Mouse (Mus musculus) brain, embryonic 18.5 days (tissue): ENCODE results near the gene Pdzd2.

Experiments used
- DNase-seq: peaks from one replicate; pipeline ENCODE4 v3.0.0-alpha.2; 2012; ENCODE audit warnings: low read depth, low spot score

Pdzd2 gene

DNA sequence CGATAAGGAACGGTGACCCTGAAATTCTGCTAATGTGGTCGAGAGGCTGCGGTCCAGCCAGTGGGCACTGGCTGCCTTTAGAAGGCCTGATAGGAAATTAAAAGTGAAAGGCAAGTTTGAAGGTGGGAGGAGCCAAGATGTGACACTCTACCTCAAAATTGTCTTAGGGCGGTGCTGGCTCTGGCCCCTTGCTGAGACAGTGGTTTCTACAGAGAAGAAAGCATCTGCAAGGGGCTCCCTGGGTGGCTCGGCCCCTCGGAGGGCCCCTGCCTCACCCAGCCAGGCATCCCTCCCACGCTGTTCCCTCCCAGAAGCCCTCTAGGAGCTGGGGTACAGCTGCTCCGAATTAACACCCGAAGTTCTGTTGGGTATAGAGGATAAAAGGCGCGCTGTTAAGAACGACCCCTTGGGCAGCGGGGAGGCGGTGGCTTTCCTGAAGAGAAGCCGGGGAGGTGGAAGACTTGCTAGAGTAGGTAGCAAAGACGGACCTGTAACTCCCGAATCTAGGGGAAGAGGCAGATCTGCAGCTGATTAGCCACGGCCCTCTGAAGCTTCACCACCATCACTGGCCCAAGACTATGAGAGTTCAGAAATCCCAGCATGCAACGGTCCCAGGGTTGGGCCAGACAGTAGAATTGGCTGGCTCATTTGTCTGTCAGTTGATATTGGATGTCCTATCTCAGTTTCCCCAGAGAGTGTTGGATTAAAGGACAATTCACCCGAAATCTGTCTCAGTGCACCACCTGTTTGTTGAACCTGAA, 71.8 kb downstream of the Pdzd2 start:
- DNase-seq, result no peak

DNA sequence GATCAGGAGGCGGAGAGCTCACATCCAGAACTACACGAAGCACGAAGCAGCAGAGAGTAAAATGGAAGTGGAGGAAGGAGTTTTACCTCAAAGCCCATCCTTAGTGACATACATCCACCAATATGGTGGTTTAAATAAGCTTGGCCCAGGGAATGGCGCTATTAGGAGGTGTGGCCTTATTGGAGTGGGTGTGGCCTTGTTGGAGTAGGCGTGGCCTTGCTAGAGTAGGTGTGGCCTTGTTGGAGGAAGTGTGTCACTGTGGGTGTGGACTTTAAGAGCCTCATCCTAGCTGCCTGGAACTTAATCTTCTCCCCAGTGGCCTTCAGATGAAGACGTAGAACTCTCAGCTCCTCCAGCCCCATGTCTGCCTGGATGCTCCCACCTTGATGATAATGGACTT, 73.8 kb downstream of the Pdzd2 start:
- no peak for DNase-seq

DNA sequence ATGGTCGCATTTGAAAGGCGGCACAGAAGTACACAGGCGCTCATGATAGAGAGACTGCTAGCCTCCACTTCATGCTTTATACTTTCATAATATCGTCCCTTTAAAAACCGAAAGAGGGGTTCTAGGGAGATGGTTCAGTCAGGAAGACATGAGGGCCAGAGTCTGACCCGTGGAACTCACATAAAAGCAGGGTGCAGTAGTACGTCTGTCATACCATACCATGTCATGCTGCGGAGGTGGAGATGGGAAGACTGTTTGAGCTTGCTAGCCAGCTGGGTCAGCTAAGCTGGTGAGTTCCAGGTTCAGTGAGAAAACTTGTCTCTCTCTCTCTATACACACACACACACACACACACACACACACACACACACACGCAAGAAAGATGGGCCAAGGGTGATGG, 76.4 kb downstream of the Pdzd2 start:
- DNase-seq, result no peak

DNA sequence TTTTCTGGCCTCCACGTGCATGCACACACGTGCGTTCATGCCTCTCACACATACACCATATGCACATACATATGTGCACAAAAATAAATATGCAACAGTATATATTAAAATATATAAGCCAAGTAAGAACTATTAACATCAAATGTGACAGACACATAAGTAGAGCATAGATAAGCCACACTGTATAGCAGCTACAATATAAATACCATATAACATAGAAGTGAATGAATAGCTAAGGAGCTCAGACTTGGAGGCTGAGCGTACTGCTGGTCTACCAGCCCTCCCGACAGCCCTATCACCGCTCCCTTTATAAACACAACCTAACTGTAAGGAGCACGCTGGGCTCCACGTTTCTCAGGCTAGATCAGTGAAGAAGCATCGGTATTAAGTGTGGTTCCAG, 79.4 kb downstream of the Pdzd2 start:
- no peak for DNase-seq

DNA sequence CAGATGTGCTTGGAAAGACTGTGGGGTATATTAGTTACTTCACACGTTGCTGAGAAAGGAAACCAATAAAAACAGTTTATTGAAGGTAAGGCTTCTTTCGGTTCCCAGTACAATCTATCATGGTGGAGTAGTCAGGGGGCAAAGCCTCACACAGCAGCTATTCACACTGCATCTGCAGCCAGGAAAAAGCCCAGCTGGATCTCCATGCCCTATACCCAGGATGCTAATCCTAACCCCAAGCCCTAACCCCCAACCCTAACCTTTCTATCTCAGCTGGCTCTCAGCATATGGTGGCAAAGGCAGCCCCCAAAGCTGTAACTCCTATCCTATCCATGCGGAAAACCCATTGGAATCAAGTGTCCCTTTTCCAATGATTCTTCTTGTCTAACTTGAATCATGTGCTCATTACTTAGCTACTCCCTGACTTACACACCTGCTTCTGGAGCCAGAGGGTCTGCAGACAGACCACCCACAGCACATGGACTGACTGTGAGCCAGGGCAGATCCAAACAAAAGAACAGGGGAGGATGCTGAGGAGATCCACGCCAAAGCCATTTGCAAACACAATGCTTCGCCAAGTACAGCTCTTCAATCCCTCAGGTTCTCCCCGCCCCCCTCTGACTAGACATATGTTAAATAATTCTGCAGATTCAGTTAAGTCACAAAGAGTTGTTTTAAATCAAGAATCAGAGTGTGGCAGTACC, 83.6 kb downstream of the Pdzd2 start:
- no peak for DNase-seq

DNA sequence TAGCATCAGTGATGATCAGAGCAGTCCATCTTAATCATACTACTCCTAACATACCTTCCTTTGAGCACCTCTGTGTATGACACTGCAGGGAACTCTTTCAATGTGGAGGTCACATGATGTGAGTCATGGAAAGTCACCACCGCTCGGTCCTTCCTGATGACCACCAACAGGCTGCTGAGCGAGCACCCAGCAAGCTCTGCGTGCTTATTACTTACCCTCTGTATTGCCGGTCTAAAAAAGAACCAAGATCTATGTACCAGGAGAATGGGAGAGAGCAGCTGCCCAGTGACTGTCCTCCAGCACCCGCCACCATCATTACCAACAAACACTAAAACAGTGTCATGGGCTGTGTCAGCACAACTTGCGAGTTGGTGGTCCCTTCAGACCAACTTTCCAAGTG, 84.4 kb downstream of the Pdzd2 start:
- no peak for DNase-seq

DNA sequence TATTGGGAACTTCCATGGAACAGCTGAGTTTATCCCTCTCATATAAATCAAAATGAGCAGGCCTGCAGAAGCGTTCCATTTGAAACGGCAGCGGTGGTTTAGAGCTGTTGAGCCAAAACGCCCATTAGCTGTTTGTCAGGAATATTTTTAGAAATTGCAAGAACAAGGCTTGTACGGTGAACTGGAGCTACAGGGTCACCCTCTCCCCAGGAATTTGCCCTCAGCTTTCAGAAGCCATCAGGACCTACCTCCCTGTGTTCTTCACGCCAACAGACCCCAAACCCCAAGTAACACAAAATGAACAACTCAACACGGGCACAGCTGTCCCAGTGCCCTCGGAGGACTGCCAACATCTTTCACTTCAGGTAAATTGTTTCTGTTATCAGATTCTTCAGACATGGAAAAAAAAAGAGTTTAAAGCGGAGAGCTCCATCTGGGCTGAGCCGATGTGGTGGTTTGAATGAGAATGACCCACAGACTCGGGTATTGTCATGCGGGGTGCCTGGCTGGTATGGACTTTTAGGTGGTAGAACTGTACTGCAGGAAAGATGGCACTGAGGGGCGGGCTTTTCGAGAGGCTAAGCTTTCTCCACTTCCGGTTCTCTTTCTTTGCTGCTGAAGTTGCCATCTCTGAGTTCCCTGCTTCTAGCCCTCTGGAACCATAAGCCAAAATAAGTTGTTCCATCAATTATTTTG, 87.2 kb downstream of the Pdzd2 start:
- no peak for DNase-seq

DNA sequence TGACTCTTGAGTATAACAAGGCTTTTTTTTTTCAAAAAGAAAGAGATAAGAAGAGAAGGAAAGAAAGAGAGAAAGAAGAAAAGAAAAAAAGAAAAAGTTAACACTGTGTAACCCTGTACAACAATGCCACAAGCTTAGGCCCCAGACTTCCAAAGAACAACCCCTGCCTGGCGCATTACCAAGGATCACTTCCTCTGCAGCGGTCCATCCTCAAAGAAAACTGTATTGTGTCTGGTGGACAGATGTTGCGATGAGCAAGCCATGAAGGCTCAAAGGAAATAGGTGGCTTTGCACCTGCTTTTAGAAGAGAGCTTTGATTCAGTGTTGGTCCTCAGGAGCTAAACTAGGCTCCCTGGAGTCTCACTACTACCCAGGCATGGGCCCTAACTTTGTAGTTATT, 89.5 kb downstream of the Pdzd2 start:
- DNase-seq, result no peak

DNA sequence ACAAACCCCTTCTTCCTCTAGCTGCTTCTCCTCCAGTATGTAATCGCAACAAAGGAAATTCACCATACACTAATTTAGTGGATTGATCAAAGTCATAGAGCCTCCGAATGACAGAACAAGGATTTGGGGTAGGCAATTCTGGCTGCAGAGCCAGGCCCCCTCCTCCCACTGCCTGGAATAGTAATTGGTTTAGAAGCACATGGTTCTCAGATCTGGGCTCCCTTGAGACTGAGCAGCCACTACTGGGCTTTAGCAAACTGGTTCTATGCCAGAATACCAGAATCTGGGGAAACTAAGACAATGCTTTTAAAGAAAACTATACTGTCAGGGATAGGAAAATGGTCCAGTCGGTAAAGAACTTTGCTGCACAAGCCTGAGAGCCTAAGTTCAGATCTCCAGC, 90.0 kb downstream of the Pdzd2 start:
- no peak for DNase-seq

DNA sequence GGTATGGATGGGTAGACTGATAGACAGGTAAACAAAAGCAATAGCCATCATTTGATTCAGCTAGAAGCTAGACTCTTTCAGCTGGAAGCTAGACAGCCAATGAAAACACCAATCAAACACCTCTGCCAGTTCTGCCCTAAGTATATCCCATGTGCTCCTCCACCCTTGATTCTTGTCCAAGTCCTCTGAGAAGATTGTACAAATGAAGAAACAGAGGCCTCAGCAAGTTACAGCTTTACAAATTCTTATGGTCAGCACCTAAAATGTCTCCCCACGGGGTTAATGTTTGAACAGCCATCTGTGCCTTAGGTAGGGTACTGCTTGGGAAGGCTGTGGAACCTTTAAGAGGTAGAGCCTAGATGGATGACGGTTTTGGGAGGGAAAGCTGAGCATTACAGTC, 90.6 kb downstream of the Pdzd2 start:
- no peak for DNase-seq

DNA sequence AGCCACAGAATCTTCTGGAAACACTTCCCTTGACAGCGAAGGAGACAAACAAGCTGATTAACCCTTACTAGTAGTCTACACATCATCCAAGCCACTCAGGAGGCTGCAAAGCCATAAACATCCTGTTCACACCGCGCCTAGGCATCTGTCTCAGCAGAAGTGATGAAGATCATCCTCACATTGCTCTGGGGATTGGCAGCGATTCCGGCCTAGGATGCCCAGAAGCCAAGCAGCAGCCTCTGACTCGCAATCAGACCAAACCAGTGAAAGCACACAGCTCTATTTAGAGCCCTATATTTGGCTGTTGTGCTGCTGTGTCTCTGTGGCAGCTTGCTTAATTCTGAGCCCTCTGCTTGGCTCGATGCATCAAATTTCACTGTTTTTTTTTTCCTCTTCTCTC, 99.0 kb downstream of the Pdzd2 start:
- peak; percentile 20 for DNase-seq

DNA sequence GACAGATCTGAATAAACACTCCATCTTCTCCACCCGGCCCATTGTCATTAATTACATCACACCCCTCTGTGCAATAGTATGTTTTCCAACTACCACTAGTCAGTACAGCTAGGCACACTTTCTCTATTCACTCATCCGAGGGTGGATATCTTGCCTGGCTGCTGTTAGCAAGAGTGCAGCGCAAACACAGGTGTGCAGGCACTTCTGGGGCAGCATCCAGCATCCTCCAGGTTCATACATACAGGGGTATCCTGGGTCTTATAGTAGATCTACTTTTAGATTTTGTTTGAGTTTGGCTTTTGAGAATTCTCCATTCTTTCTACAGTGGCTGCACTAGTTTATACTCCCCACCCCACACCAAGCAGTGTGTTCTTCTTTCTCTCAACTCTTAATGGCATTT, 99.9 kb downstream of the Pdzd2 start:
- no peak for DNase-seq

DNA sequence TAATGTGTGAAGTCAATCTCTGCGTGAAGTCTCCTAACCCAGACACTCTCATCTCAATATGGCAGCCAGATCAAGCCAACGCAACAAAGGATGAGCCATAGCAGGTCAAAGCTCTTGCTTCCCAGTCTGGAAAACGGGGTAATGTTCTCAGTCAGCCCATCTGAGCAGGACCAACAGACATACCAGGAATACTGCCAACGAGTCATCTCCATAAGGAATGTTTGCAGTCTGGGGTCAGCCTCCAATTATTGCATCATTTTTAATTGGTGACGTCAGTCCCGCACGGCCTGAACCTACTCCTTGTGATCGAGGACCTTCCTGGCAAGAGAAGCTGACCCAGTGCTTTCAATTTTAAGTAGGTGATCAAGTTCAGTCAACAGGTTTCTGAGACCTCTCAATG, 100.5 kb downstream of the Pdzd2 start:
- DNase-seq, result no peak

DNA sequence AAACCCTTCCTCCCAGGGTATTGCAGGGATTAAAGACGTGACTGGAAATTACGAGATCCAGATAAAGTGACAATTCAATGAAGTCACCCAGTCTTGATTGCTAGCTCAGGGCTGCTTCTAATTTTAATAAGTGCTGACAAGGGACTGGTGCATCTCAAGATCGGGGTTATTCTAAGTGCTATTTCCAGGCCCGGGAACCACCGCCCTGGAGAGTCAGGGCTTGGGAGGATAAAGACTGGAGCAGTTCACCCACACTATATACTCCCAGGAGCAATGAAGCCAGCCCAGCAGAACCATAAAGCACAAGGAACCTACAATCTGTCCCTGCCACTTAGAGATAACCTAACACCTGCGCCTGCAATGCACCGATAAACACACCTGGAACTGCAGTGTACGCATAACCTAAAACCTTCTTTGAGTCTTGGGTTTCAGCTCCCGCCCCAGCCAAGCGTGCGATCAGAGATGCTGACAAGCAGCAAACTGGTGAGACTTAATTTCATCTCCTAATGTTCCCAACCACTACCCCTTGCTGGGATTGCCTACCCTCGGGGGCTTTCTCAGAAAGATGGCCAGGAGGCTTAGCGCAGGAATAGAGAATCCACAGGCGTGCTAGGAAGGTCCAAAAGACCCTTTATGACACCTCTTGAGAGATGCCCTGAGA, 101.2 kb downstream of the Pdzd2 start:
- no peak for DNase-seq

DNA sequence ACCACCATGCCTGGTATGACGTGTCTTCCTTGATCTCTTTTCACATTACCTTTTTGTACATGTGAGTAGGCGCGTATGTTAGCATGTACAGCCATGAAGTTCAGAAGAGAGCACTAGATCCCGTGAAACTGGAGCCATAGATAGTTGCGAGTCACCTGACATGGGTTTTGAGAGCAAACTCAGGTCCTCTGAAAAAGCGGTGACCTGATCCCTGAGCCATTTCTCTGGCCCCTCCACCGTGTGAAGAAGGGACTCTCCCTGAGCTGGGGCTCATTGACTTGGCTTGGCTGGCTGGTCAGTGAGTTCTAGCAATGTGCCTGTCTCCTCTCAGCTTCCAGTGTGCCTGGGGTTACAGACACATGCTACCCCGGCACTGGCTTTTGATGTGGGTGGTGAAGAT, 102.2 kb downstream of the Pdzd2 start:
- DNase-seq, result no peak

DNA sequence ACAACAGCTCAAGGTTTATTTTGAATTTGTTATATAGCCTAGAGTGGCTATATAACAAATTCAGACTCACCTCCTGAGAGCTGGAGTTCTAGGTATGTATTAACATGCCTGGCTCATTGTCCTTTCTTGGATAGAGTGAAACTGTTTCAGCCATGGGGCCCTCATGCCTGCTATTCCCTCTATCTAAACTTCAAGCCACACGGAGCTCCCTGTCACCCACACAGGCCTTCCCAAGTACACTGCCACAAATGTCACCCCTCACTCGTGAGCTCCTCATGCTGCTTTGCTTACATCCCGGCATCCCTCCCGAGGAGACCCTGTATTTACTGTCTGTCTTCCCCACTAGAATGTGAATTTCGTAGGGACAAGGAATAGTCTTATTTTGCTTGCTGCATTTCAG, 103.3 kb downstream of the Pdzd2 start:
- DNase-seq, result no peak

DNA sequence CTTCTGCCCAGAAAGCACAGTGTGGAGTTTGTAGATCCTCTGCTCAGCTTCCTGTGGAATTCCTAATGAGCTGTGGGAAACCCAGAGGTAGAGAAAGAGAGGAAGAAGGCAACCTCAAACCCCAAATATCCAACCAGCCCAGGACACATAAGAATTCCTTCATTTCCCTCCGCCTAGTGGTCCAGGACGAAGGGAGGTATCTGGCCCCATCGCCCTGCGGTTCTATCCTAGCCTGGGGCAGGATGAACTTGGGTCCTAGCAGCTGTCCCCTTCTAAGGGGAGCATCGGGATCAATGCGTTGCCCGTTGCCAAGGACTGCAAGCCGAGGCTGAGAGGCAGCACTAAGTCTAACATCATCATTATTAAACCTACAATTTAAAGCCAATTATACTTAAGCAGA, 104.8 kb downstream of the Pdzd2 start:
- DNase-seq, result no peak

DNA sequence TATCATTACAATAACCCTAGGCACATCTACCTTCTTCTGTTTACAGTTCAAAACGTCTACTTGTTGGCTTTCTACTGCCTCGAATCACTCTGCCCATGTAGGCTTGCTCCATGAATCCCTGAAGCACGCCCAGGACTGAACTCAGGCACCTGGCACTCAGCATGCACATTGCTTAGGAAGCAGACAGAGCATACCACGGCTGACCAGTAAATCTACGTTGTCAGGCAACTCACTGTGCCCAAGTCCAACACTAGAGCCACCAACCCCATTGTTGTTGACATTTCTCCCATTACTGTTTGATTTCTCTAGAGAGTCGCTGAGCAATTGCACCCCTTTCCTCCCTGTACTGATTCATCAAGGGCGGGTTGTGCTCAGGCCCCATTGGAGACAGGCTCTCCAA, 110.6 kb downstream of the Pdzd2 start:
- no peak for DNase-seq

DNA sequence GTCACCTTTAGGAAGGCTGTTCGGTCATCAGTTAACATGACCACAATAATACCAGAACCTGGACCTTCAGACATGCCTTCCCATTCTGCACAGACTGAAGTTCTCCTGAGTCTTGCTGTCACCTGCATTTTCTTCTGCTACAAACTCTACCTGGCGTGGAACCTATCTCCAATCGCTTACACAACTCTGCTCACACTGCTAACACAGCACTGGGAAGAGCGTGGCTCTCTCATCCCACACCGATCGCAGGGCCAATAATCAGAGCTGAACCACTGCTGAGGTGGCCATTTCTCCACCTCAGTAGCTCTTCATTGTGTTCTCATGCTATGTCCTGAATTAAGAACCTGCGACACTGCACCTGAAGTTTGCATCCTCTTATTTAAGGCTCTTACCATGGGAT, 111.3 kb downstream of the Pdzd2 start:
- no peak for DNase-seq

DNA sequence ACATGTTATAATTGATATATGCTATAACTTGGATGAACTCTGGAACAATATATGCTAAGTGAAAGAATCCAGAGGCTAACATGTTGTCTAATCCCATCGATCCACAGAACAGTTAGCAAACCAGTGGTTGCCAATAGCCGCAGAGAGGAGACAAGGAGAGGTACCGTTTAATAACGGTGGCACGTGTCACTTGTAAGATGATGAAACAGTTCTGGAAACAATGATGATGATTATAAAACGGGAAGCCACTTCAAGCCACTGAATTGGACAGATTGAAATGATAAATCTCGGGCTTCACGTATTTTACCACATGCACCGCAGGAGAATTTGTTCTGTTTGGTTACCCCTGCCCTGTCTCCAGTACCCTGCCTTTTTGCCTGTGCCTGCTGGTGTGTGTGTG, 112.8 kb downstream of the Pdzd2 start:
- DNase-seq, result no peak

DNA sequence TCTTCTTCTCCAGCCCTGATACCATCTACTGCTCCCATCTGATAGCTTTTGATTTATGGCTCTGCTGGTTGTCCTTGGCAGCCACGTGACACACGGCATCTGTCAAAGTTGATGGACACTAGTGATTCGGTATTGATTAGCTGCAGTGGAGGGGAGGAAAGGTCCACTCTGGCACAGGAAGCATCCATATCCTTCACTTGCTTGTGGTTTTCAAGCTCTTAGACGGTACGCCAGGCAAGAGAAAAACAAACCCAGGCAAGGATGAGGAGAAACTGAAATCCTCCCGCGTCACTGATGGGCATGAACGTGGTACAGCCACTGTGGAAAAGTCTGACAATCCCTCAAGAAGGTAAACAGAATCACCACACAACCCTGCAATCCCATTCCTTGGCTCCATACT, 113.6 kb downstream of the Pdzd2 start:
- DNase-seq, result no peak

DNA sequence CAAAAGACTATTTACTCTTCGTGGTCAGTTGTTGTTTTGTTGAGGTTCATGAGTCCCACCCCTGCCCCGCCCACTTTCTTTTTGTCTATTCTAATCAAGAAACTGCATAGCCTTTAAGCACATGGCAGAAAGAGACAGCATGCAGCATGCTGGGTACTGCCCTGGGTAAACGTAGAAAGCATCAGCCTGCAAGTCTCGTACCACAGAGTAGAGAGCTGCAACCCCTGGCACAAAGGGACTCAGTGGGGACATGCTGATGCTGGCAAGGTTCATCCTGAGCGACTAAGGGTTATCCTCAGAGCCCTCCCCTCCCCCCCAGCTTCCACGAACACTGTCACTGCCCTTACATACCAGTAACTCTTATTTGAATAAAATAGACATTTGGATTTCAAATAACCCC, 114.2 kb downstream of the Pdzd2 start:
- no peak for DNase-seq
